Comparison of ENCODE assay signal across 8 mouse cellular contexts in genomic region chr6:11925496-11926041, GRCm38 (mm10). TPM values are rescaled to one million over a fixed set of nuclear protein-coding genes. Genes with fewer than 3 reads are reported as not detected.
DNase-seq lines count a peak whose midpoint lies in the region; ATAC-seq and TF ChIP-seq lines count a peak whose summit lies in the region.

No protein-coding gene starts in this region.

- under 1% methylated on average over 20 of the region's 20 CpGs for WGBS in embryonic facial prominence, embryonic 13.5 days
- WGBS in limb, embryonic 14.5 days, result under 1% methylated on average over 20 of the region's 20 CpGs
- 2% methylated on average over 20 of the region's 20 CpGs for WGBS in midbrain, postnatal 0 days

- H3K4me2 ChIP-seq in embryonic facial prominence, embryonic 13.5 days, result peak overlapping the region; percentile 70
- peak overlapping the region; percentile 69 for H3K4me2 ChIP-seq in limb, embryonic 14.5 days (replicated peaks; ENCODE audit: low read depth, low read length, severe bottlenecking)
- H3K4me2 ChIP-seq in midbrain, postnatal 0 days (ENCODE audit: low read depth, low read length, poor library complexity, severe bottlenecking), result peak overlapping the region; percentile 64

- TF ChIP-seq POLR2A in limb, embryonic 14.5 days (IDR thresholded peaks at IDR 0.05; ENCODE audit: borderline replicate concordance, extremely low read depth, insufficient read depth, insufficient read length), result peak; percentile 83; the same call in 1 of the 2 replicates

- DNase-seq in 3T3-L1 (ENCODE audit: low read depth, low spot score), result peak; percentile 94
- DNase-seq in adrenal gland, postnatal 36 days, result peak; percentile 91 to 92
- DNase-seq in heart, adult 8-10 months (ENCODE audit: low spot score), result peak; percentile 86
- peak; percentile 91 for DNase-seq in kidney, adult 9 months
- peak; percentile 93 for DNase-seq in limb, embryonic 14.5 days (ENCODE audit: low spot score)
- DNase-seq in midbrain, postnatal 0 days (ENCODE audit: low spot score), result peak; percentile 95
- DNase-seq in spleen, postnatal 4 days (ENCODE audit: low spot score in 2 of 2), result peak; percentile 87 to 94

- no peaks in the 10 kb centered on the region for H3K9me3 ChIP-seq in embryonic facial prominence, embryonic 13.5 days
- H3K9me3 ChIP-seq in limb, embryonic 14.5 days (ENCODE audit: control insufficient read depth, low read length), result no peaks in the 10 kb centered on the region
- H3K9me3 ChIP-seq in midbrain, postnatal 0 days (ENCODE audit: low read length), result no peaks in the 10 kb centered on the region

- H3K27ac ChIP-seq in embryonic facial prominence, embryonic 13.5 days, result peak overlapping the region; percentile 97
- H3K27ac ChIP-seq in limb, embryonic 14.5 days (replicated peaks; ENCODE audit: low read depth, low read length), result peak overlapping the region; percentile 99
- H3K27ac ChIP-seq in midbrain, postnatal 0 days (ENCODE audit: low read depth, low read length), result peak overlapping the region; percentile 99

- H3K36me3 ChIP-seq in embryonic facial prominence, embryonic 13.5 days, result peaks cover 10% of the 10 kb centered on the region; the same call in 1 of the 2 replicates
- peaks cover 25% of the 10 kb centered on the region for H3K36me3 ChIP-seq in limb, embryonic 14.5 days (ENCODE audit: control insufficient read depth, insufficient read depth, low read length)
- H3K36me3 ChIP-seq in midbrain, postnatal 0 days (ENCODE audit: insufficient read depth, low read length), result 0 out of 2 replicates have a peak, but pooled peaks cover 4% of the 10 kb centered on the region

- H3K4me1 ChIP-seq in embryonic facial prominence, embryonic 13.5 days, result peaks cover 13% of the 10 kb centered on the region
- H3K4me1 ChIP-seq in limb, embryonic 14.5 days (ENCODE audit: control insufficient read depth, insufficient read depth, low read length), result peaks cover 13% of the 10 kb centered on the region
- peaks cover 8% of the 10 kb centered on the region; the same call in 1 of the 2 replicates for H3K4me1 ChIP-seq in midbrain, postnatal 0 days (ENCODE audit: insufficient read depth, low read length)

- ATAC-seq in embryonic facial prominence, embryonic 13.5 days (ENCODE audit: insufficient number of reproducible peaks, insufficient read depth, low FRiP score, low TSS enrichment, low read depth), result peak; percentile 91
- ATAC-seq in limb, embryonic 14.5 days (ENCODE audit: low FRiP score, low read depth), result peak; percentile 92
- peak; percentile 97 for ATAC-seq in midbrain, postnatal 0 days (ENCODE audit: low FRiP score)

- H3K9ac ChIP-seq in embryonic facial prominence, embryonic 13.5 days, result peak overlapping the region; percentile 94
- H3K9ac ChIP-seq in limb, embryonic 14.5 days (ENCODE audit: low read depth, low read length, severe bottlenecking), result peak overlapping the region; percentile 98
- H3K9ac ChIP-seq in midbrain, postnatal 0 days (replicated peaks; ENCODE audit: low read length, poor library complexity, severe bottlenecking), result peak overlapping the region; percentile 97

- no peaks in the 10 kb centered on the region for H3K27me3 ChIP-seq in embryonic facial prominence, embryonic 13.5 days
- H3K27me3 ChIP-seq in limb, embryonic 14.5 days (ENCODE audit: control insufficient read depth, insufficient read depth, low read length), result no peaks in the 10 kb centered on the region
- no peaks in the 10 kb centered on the region for H3K27me3 ChIP-seq in midbrain, postnatal 0 days (ENCODE audit: insufficient read depth, low read length)

- TF ChIP-seq CTCF in midbrain, postnatal 0 days (IDR thresholded peaks at IDR 0.05), result no peak; the same call in 1 of the 2 replicates

- peak overlapping the region; percentile 71 for H3K4me3 ChIP-seq in embryonic facial prominence, embryonic 13.5 days
- peak overlapping the region; percentile 71 for H3K4me3 ChIP-seq in limb, embryonic 14.5 days (replicated peaks; ENCODE audit: low read length)
- H3K4me3 ChIP-seq in midbrain, postnatal 0 days (ENCODE audit: low read depth, low read length), result peak overlapping the region; percentile 58

RNA-seq across cellular contexts. Expression of gene Phf14, which starts 18.0 kb away (rescaled TPM):
- total RNA-seq in adrenal gland, postnatal 36 days (2021), result 10 to 100 TPM; 34.2 to 44.8 TPM
- 112 and 113 TPM in 2 replicates for polyA plus RNA-seq in embryonic facial prominence, embryonic 13.5 days (2015; fragmentation: Nextera tagmentation; extraction: Ambion mirVana)
- 10 to 100 TPM; 33.1 to 48.5 (median 44.7) TPM for total RNA-seq in heart, adult 8-10 months (2022)
- 36.2 and 43.1 TPM in 2 replicates for polyA plus RNA-seq in limb, embryonic 14.5 days (2012; rRNA removed)
- polyA plus RNA-seq in limb, embryonic 14.5 days (2014; fragmentation: Nextera tagmentation; extraction: Ambion mirVana), result 101 and 102 TPM in 2 replicates
- total RNA-seq in midbrain, postnatal 0 days (2014; rRNA removed), result 106 and 147 TPM in 2 replicates
- 68.0 and 88.6 TPM in 2 replicates for polyA plus RNA-seq in midbrain, postnatal 0 days (2015; fragmentation: Nextera tagmentation; extraction: Ambion mirVana)

RNA-seq across cellular contexts. Expression of gene Ndufa4, which starts 18.3 kb away (rescaled TPM):
- 1,000 to 10,000 TPM; 1,060 to 1,203 TPM for total RNA-seq in adrenal gland, postnatal 36 days (2021)
- polyA plus RNA-seq in embryonic facial prominence, embryonic 13.5 days (2015; fragmentation: Nextera tagmentation; extraction: Ambion mirVana), result 725 and 788 TPM in 2 replicates
- 1,000 to 10,000 TPM; 2,945 to 3,498 (median 3,141) TPM for total RNA-seq in heart, adult 8-10 months (2022)
- polyA plus RNA-seq in limb, embryonic 14.5 days (2012; rRNA removed), result 479 and 543 TPM in 2 replicates
- 762 and 828 TPM in 2 replicates for polyA plus RNA-seq in limb, embryonic 14.5 days (2014; fragmentation: Nextera tagmentation; extraction: Ambion mirVana)
- total RNA-seq in midbrain, postnatal 0 days (2014; rRNA removed), result 539 and 603 TPM in 2 replicates
- polyA plus RNA-seq in midbrain, postnatal 0 days (2015; fragmentation: Nextera tagmentation; extraction: Ambion mirVana), result 1,360 and 1,495 TPM in 2 replicates

Comparison
In these comparisons a context has a peak if more than half of its experiments do, and no peak if none do; other contexts are left out.
1. Peak in every context shown above with its lines: DNase-seq, ATAC-seq, H3K4me3 ChIP-seq and H3K27ac ChIP-seq.